Mouse (Mus musculus) ES-Bruce4 (cell line): ENCODE results near the gene Hs3st5. TPM values are rescaled to one million over a fixed set of nuclear protein-coding genes. Genes with fewer than 3 reads are reported as not detected.

ENCODE experiments used
- H3K27ac ChIP-seq: 2 replicates; pipeline ENCODE4 v1.5.1; 2012; ENCODE audit warnings: low read length, inconsistent platforms; ENCODE audit not compliant: insufficient read depth
- H3K27me3 ChIP-seq: 2 replicates; pipeline ENCODE4 v1.6.1; 2012; ENCODE audit warnings: mild to moderate bottlenecking, low read length, inconsistent platforms; ENCODE audit not compliant: control insufficient read depth, poor library complexity, insufficient read depth, severe bottlenecking
- H3K36me3 ChIP-seq: 2 replicates; pipeline ENCODE4 v1.6.1; 2012; ENCODE audit warnings: inconsistent platforms, mild to moderate bottlenecking, low read length, moderate library complexity; ENCODE audit not compliant: control insufficient read depth, poor library complexity, insufficient read depth, severe bottlenecking
- H3K4me1 ChIP-seq: one replicate; pipeline ENCODE4 v1.8.1; 2011; ENCODE audit warnings: low read length; ENCODE audit not compliant: control insufficient read depth, insufficient read depth
- H3K4me3 ChIP-seq: 2 replicates; pipeline ENCODE4 v1.5.1; 2011; ENCODE audit warnings: low read depth, mild to moderate bottlenecking, low read length
- H3K9ac ChIP-seq: 2 replicates; pipeline ENCODE4 v1.6.1; 2012; ENCODE audit warnings: low read depth, mild to moderate bottlenecking, inconsistent platforms; ENCODE audit not compliant: poor library complexity, severe bottlenecking
- H3K9me3 ChIP-seq: replicated peaks from 2 replicates; pipeline ENCODE4 v1.6.1; 2012; ENCODE audit warnings: mild to moderate bottlenecking, low read length, inconsistent platforms; ENCODE audit not compliant: control insufficient read depth, poor library complexity, insufficient read depth, severe bottlenecking
- CTCF ChIP-seq: IDR thresholded peaks from one replicate; pipeline ENCODE4 v1.8.1; 2011; ENCODE audit warnings: low read depth, low read length
- EP300 ChIP-seq: IDR thresholded peaks from 2 replicates; pipeline ENCODE4 v1.6.1; 2011; ENCODE audit warnings: low read depth, low read length; ENCODE audit not compliant: insufficient read depth
- POLR2A ChIP-seq: IDR thresholded peaks from one replicate; pipeline ENCODE4 v1.8.1; 2011; ENCODE audit warnings: low read length; ENCODE audit not compliant: insufficient read depth
- polyA plus RNA-seq: library from polyadenylated mRNA; stranded (reverse); fragments of >200 nt; gene quantifications from 2 replicates; pipeline ENCODE4 v1.2.4, GENCODE M21; 2011; ENCODE audit warnings: low read depth; ENCODE audit not compliant: missing spikeins, insufficient read depth, insufficient read length

Hs3st5 gene
- polyA plus RNA-seq, 1 experiment = not detected

GRCm38 (mm10) chr10:36650653-36651052 lies 144.0 kb downstream of the Hs3st5 start:
- no peaks in the 10 kb centered on the region for H3K36me3 ChIP-seq

GRCm38 (mm10) chr10:36713974-36714373 lies 207.4 kb downstream of the Hs3st5 start:
- no peaks in the 10 kb centered on the region for H3K36me3 ChIP-seq
- no peaks in the 10 kb centered on the region for H3K4me1 ChIP-seq
- no peak overlapping the region for H3K27ac ChIP-seq
- no peak overlapping the region for H3K4me3 ChIP-seq
- no peak overlapping the region for H3K9ac ChIP-seq
- no peaks in the 10 kb centered on the region for H3K9me3 ChIP-seq
- no peaks in the 10 kb centered on the region for H3K27me3 ChIP-seq
- TF ChIP-seq CTCF (no peak), EP300 (no peak), POLR2A (no peak)

More at GRCm38 (mm10) chr10:36650653-36651052, 144.0 kb downstream of the Hs3st5 start:
- H3K9me3 ChIP-seq = no peaks in the 10 kb centered on the region
- no peak overlapping the region for H3K27ac ChIP-seq
- H3K4me1 ChIP-seq = no peaks in the 10 kb centered on the region
- no peak overlapping the region for H3K4me3 ChIP-seq
- H3K9ac ChIP-seq = no peak overlapping the region
- H3K27me3 ChIP-seq = no peaks in the 10 kb centered on the region
- no peak for TF ChIP-seq EP300

DNA sequence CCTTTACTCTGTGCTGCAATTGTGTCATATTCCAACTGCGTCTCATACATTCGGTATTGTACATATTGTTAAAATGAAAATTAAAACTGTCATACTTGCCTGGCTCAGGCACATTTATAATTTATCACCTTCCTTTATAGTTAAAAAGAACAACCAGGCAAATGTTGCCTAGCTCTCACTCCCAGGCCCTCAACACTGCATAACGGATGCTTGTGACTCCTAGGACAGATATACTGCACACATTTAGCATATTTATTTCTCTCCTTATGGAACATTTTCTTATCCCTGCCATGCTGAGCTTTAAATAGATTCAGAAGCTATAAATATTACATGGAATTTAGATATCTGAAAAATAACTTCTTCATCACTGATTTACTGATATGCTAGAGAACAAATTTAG lies 219.6 kb downstream of the Hs3st5 start:
- no peaks in the 10 kb centered on the region for H3K9me3 ChIP-seq
- TF ChIP-seq CTCF (no peak), EP300 (no peak), POLR2A (no peak)
- H3K4me3 ChIP-seq = no peak overlapping the region
- H3K27me3 ChIP-seq = no peaks in the 10 kb centered on the region
- no peaks in the 10 kb centered on the region for H3K36me3 ChIP-seq
- no peak overlapping the region for H3K9ac ChIP-seq
- no peaks in the 10 kb centered on the region for H3K4me1 ChIP-seq
- no peak overlapping the region for H3K27ac ChIP-seq

DNA sequence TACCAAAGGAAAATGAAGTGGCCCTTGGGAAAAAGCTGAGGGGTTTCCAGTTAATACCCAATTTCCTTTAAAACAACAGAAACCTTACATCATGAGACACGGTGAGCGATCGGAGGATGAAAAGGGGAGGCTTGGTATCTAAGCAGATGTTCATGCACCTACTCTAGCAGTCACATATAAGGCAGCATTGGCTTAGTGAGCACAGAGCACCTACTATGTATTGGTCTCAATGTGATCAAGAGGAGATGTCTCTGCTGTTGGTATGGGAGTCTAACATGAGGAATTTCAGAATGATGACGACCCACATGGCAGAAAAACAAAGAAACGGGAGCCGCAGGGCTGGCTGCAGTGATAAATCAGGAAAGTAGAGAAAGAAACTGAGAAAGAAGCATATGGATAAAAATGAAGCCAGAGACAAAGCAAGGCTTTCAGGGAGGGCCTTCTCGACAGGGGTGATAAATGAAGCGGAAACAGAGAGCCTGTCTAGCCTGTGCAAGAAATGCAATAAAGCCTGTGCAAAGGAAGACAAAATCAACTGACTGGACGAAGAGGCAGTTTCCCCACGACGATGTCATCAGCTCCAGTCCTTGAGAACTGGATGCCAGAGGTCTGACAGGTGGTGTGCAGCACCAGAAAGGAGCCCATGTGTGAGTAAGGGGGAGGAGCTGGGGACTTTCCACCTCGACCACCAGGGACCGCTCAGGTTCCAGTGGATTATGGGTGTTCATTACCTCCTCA lies 222.9 kb downstream of the Hs3st5 start:
- Histone ChIP-seq H3K27me3 (no peaks in the 10 kb centered on the region), H3K9ac (no peak overlapping the region), H3K4me3 (no peak overlapping the region), H3K9me3 (no peaks in the 10 kb centered on the region), H3K36me3 (no peaks in the 10 kb centered on the region), H3K4me1 (no peaks in the 10 kb centered on the region), H3K27ac (no peak overlapping the region)
- no peak for TF ChIP-seq POLR2A
- no peak for TF ChIP-seq CTCF
- TF ChIP-seq EP300 = no peak

- TF ChIP-seq POLR2A (no peak), EP300 (no peak), CTCF (no peak)
- Histone ChIP-seq H3K36me3 (no peaks in the 10 kb centered on the region), H3K4me3 (no peak overlapping the region), H3K27me3 (no peaks in the 10 kb centered on the region), H3K9ac (no peak overlapping the region), H3K9me3 (no peaks in the 10 kb centered on the region), H3K27ac (no peak overlapping the region), H3K4me1 (no peaks in the 10 kb centered on the region)
Measured at GRCm38 (mm10) chr10:36739375-36739774, 232.8 kb downstream of the Hs3st5 start.

DNA sequence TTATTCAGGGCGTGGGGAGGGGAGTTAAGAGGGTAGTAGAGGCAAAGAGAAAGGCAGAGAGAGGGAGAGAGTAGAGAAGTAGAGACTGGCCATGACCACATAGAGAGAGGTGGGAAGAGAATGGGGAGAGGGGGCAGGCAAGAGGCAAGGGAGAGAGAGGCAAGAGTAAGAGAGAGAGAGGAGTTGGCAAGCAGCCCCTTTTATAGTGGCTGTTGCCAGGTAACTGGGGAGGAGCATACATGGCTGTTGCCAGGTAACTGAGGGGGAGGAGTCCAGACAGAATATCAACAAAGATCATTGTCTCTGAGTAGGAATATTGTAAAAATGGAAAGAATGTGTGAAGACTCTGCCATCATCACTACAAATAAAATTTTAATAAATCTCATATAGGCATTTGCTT lies 243.4 kb downstream of the Hs3st5 start:
- no peak overlapping the region for H3K9ac ChIP-seq
- no peak overlapping the region for H3K4me3 ChIP-seq
- no peaks in the 10 kb centered on the region for H3K27me3 ChIP-seq
- no peaks in the 10 kb centered on the region for H3K4me1 ChIP-seq
- H3K27ac ChIP-seq = no peak overlapping the region
- no peak for TF ChIP-seq CTCF
- no peak for TF ChIP-seq POLR2A
- no peak for TF ChIP-seq EP300
- H3K9me3 ChIP-seq = no peaks in the 10 kb centered on the region
- no peaks in the 10 kb centered on the region for H3K36me3 ChIP-seq
